In genomic region chr8:8659503-8660306, GRCm38 (mm10) we compare ENCODE assay signal across 7 mouse cellular contexts. TPM values are rescaled to one million over a fixed set of nuclear protein-coding genes. Genes with fewer than 3 reads are reported as not detected.
DNase-seq lines count a peak whose midpoint lies in the region; ATAC-seq and TF ChIP-seq lines count a peak whose summit lies in the region.

No protein-coding gene starts in this region.

- under 1% methylated on average over 53 of the region's 53 CpGs for WGBS in embryonic facial prominence, embryonic 12.5 days
- under 1% methylated on average over 53 of the region's 53 CpGs for WGBS in midbrain, embryonic 11.5 days
- under 1% methylated on average over 51 of the region's 53 CpGs for WGBS in stomach, postnatal 0 days

- peaks cover 35% of the 10 kb centered on the region for H3K36me3 ChIP-seq in C2C12 (ENCODE audit: control insufficient read depth, insufficient read depth)
- no peaks in the 10 kb centered on the region for H3K36me3 ChIP-seq in embryonic facial prominence, embryonic 12.5 days
- H3K36me3 ChIP-seq in midbrain, embryonic 11.5 days (ENCODE audit: control insufficient read depth, insufficient read depth, low read length): no peaks in the 10 kb centered on the region
- no peaks in the 10 kb centered on the region for H3K36me3 ChIP-seq in stomach, postnatal 0 days (ENCODE audit: control insufficient read depth, insufficient read depth, low read length)

- no peaks in the 10 kb centered on the region for H3K9me3 ChIP-seq in embryonic facial prominence, embryonic 12.5 days
- H3K9me3 ChIP-seq in midbrain, embryonic 11.5 days (ENCODE audit: control insufficient read depth, low read length): no peaks in the 10 kb centered on the region
- H3K9me3 ChIP-seq in stomach, postnatal 0 days (ENCODE audit: control insufficient read depth, low read length): no peaks in the 10 kb centered on the region

- no peak for TF ChIP-seq EP300 in stomach, postnatal 0 days (optimal IDR thresholded peaks at IDR 0.05)

- DNase-seq in 3T3-L1 (ENCODE audit: low read depth, low spot score): peak; percentile 74
- DNase-seq in heart, postnatal 10 days: peak; percentile 52 to 55
- peak; percentile 57 to 59 for DNase-seq in layer of hippocampus, postnatal 36 days
- DNase-seq in midbrain, embryonic 11.5 days (ENCODE audit: low spot score, missing footprints): peak; percentile 97
- peak; percentile 53 for DNase-seq in stomach, postnatal 0 days (ENCODE audit: low spot score)

- peaks cover 77% of the 10 kb centered on the region for H3K79me2 ChIP-seq in C2C12 (ENCODE audit: control insufficient read depth, insufficient read depth)

- peak overlapping the region; percentile 97 for H3K9ac ChIP-seq in embryonic facial prominence, embryonic 12.5 days
- H3K9ac ChIP-seq in midbrain, embryonic 11.5 days (ENCODE audit: low read length): peak overlapping the region; percentile 81
- H3K9ac ChIP-seq in stomach, postnatal 0 days (ENCODE audit: low read length): peak overlapping the region; percentile 80

- H3ac ChIP-seq in C2C12 (ENCODE audit: control insufficient read depth, insufficient read length, low read depth): peak overlapping the region; percentile 94

- H3K4me1 ChIP-seq in embryonic facial prominence, embryonic 12.5 days: peaks cover 16% of the 10 kb centered on the region
- peaks cover 40% of the 10 kb centered on the region for H3K4me1 ChIP-seq in midbrain, embryonic 11.5 days (ENCODE audit: control insufficient read depth, insufficient read depth, low read length)
- H3K4me1 ChIP-seq in stomach, postnatal 0 days (replicated peaks; ENCODE audit: control insufficient read depth, insufficient read depth): no peaks in the 10 kb centered on the region

- H3K79me3 ChIP-seq in C2C12 (ENCODE audit: low read depth): peaks cover 61% of the 10 kb centered on the region

- ATAC-seq in embryonic facial prominence, embryonic 12.5 days (ENCODE audit: insufficient number of reproducible peaks, insufficient read depth, low FRiP score, low TSS enrichment): no peak
- ATAC-seq in midbrain, embryonic 11.5 days (ENCODE audit: low FRiP score): no peak
- ATAC-seq in stomach, postnatal 0 days (ENCODE audit: low FRiP score, low TSS enrichment): no peak

- peak overlapping the region; percentile 84 for H3K4me3 ChIP-seq in C2C12 (ENCODE audit: insufficient read depth, poor library complexity, severe bottlenecking)
- peak overlapping the region; percentile 93 for H3K4me3 ChIP-seq in embryonic facial prominence, embryonic 12.5 days
- peak overlapping the region; percentile 80 for H3K4me3 ChIP-seq in midbrain, embryonic 11.5 days (ENCODE audit: low read depth, low read length)
- peak overlapping the region; percentile 88 for H3K4me3 ChIP-seq in stomach, postnatal 0 days (ENCODE audit: low read depth, low read length)

- peak overlapping the region; percentile 83 for H3K4me2 ChIP-seq in embryonic facial prominence, embryonic 12.5 days (replicated peaks)
- peak overlapping the region; percentile 92 for H3K4me2 ChIP-seq in midbrain, embryonic 11.5 days
- H3K4me2 ChIP-seq in stomach, postnatal 0 days (replicated peaks; ENCODE audit: low read depth): peak overlapping the region; percentile 91

- no peaks in the 10 kb centered on the region for H3K27me3 ChIP-seq in C2C12 (ENCODE audit: control insufficient read depth, insufficient read depth, insufficient read length)
- no peaks in the 10 kb centered on the region for H3K27me3 ChIP-seq in embryonic facial prominence, embryonic 12.5 days
- peaks cover 24% of the 10 kb centered on the region for H3K27me3 ChIP-seq in midbrain, embryonic 11.5 days (ENCODE audit: control insufficient read depth, insufficient read depth, low read length)
- no peaks in the 10 kb centered on the region for H3K27me3 ChIP-seq in stomach, postnatal 0 days (ENCODE audit: control insufficient read depth, insufficient read depth, low read length)

- H3K27ac ChIP-seq in embryonic facial prominence, embryonic 12.5 days: peak overlapping the region; percentile 93
- H3K27ac ChIP-seq in midbrain, embryonic 11.5 days (ENCODE audit: low read depth, low read length): peak overlapping the region; percentile 28; the same call in 1 of the 2 replicates
- H3K27ac ChIP-seq in stomach, postnatal 0 days (replicated peaks): peak overlapping the region; percentile 77

- no peak for TF ChIP-seq CTCF in C2C12 (IDR thresholded peaks at IDR 0.05; ENCODE audit: control insufficient read depth, insufficient read depth, insufficient read length)
- no peak for TF ChIP-seq CTCF in stomach, postnatal 0 days (IDR thresholded peaks at IDR 0.05; ENCODE audit: low read depth)

- intact Hi-C loops in heart, postnatal 10 days (cut with DNase I): loop anchor here (2.0 to 5.0 kb wide), 5 partner anchors 143 to 515 kb away; no protein-coding TSS in a partner anchor

TF ChIP-seq in C2C12, 6 proteins besides CTCF, POLR2A, EP300 and RAD21:
- TF ChIP-seq CEBPB (IDR thresholded peaks at IDR 0.05; ENCODE audit: low read depth) (no peak), USF1 (IDR thresholded peaks at IDR 0.05; ENCODE audit: low read depth) (no peak)
TF ChIP-seq in C2C12: peak in this region for 0.

RNA-seq across cellular contexts. Expression of gene Efnb2, which starts 1.3 kb away (rescaled TPM):
- 15.1 TPM for polyA plus RNA-seq in C2C12 (2012; fragmentation: generic; extraction: Trizol)
- 49.4 and 51.6 TPM in 2 replicates for polyA plus RNA-seq in embryonic facial prominence, embryonic 12.5 days (2016; fragmentation: Nextera tagmentation; extraction: Ambion mirVana)
- total RNA-seq in heart, postnatal 10 days (2021): 10 to 100 TPM; 44.6 to 49.7 TPM
- total RNA-seq in layer of hippocampus, postnatal 36 days (2021): 10 to 100 TPM; 28.5 to 33.1 TPM
- 15.5 and 18.3 TPM in 2 replicates for polyA plus RNA-seq in midbrain, embryonic 11.5 days (2014; fragmentation: Nextera tagmentation; extraction: Ambion mirVana)
- 7.2 and 7.8 TPM in 2 replicates for polyA plus RNA-seq in stomach, postnatal 0 days (2015; fragmentation: Nextera tagmentation; extraction: Ambion mirVana)

RNA-seq across cellular contexts. Expression of gene Arglu1, which starts 30.6 kb away (rescaled TPM):
- 20.9 TPM for polyA plus RNA-seq in C2C12 (2012; fragmentation: generic; extraction: Trizol)
- 209 and 217 TPM in 2 replicates for polyA plus RNA-seq in embryonic facial prominence, embryonic 12.5 days (2016; fragmentation: Nextera tagmentation; extraction: Ambion mirVana)
- 10 to 100 TPM; 43.4 to 44.8 TPM for total RNA-seq in heart, postnatal 10 days (2021)
- total RNA-seq in layer of hippocampus, postnatal 36 days (2021): 100 to 1,000 TPM in 1 of 2 experiments, 10 to 100 TPM in 1; 93.3 to 101 TPM
- 158 TPM in 2 replicates for polyA plus RNA-seq in midbrain, embryonic 11.5 days (2014; fragmentation: Nextera tagmentation; extraction: Ambion mirVana)
- polyA plus RNA-seq in stomach, postnatal 0 days (2015; fragmentation: Nextera tagmentation; extraction: Ambion mirVana): 83.2 and 84.0 TPM in 2 replicates

Comparison
In these comparisons a context has a peak if more than half of its experiments do, and no peak if none do; other contexts are left out.
1. H3K27ac ChIP-seq: peak in every context shown above with its lines; median percentile 93 in embryonic facial prominence, embryonic 12.5 days; 77 in stomach, postnatal 0 days; 28 in midbrain, embryonic 11.5 days.